Mouse (Mus musculus) midbrain, embryonic 12.5 days (tissue): Measurements from ENCODE around the gene Nptxr. TPM values are rescaled to one million over a fixed set of nuclear protein-coding genes. Genes with fewer than 3 reads are reported as not detected.

ENCODE experiments used
- ATAC-seq: fragments of 200-750 bp; cut with Nextera tagmentation; 2 replicates; pipeline ENCODE4 v1.8.0; 2017; ENCODE audit warnings: low read depth, moderate TSS enrichment, moderate library complexity; ENCODE audit not compliant: low FRiP score
- H3K27ac ChIP-seq: fragments of 300-500 bp; sonication (generic); replicated peaks from 2 replicates; pipeline ENCODE4 v1.5.1; 2016; ENCODE audit warnings: mild to moderate bottlenecking
- H3K27me3 ChIP-seq: fragments of 300-500 bp; sonication (generic); 2 replicates; pipeline ENCODE4 v1.6.1; 2016; ENCODE audit warnings: mild to moderate bottlenecking
- H3K36me3 ChIP-seq: fragments of 300-500 bp; sonication (generic); 2 replicates; pipeline ENCODE4 v1.6.1; 2016
- H3K4me1 ChIP-seq: fragments of 300-500 bp; sonication (generic); 2 replicates; pipeline ENCODE4 v1.6.1; 2016
- H3K4me2 ChIP-seq: fragments of 300-500 bp; sonication (generic); replicated peaks from 2 replicates; pipeline ENCODE4 v1.6.1; 2016; ENCODE audit warnings: mild to moderate bottlenecking, moderate library complexity
- H3K4me3 ChIP-seq: fragments of 300-500 bp; sonication (generic); 2 replicates; pipeline ENCODE4 v1.5.1; 2016; ENCODE audit warnings: mild to moderate bottlenecking
- H3K9ac ChIP-seq: fragments of 300-500 bp; sonication (generic); replicated peaks from 2 replicates; pipeline ENCODE4 v1.6.1; 2016; ENCODE audit warnings: mild to moderate bottlenecking, moderate library complexity
- H3K9me3 ChIP-seq: fragments of 300-500 bp; sonication (generic); 2 replicates; pipeline ENCODE4 v1.6.1; 2016; ENCODE audit warnings: mild to moderate bottlenecking
- WGBS: fragments of 180-500 bp; shearing (Covaris S2); methylation state at CpG from one replicate; pipeline ENCODE4 v1.1.7; 2016; 5-methylcytosine and 5-hydroxymethylcytosine counted together
- polyA plus RNA-seq: library from polyadenylated mRNA; unstranded; fragments of >200 nt; fragmentation: Nextera tagmentation; extraction: Ambion mirVana; gene quantifications from 2 replicates; pipeline ENCODE4 v1.2.1, GENCODE M21; 2016

Nptxr gene
- polyA plus RNA-seq: 8.7 and 11.7 TPM in 2 replicates

- H3K27me3 ChIP-seq: peaks cover 84% of the 10 kb centered on the region
- ATAC-seq: peak; percentile 83
- no peaks in the 10 kb centered on the region for H3K36me3 ChIP-seq
- peak within 1 kb of the TSS; percentile 73 for H3K4me2 ChIP-seq
- no peaks in the 10 kb centered on the region for H3K9me3 ChIP-seq
- peaks cover 15% of the 10 kb centered on the region for H3K4me1 ChIP-seq
- H3K9ac ChIP-seq: peak within 1 kb of the TSS; percentile 72
- H3K4me3 ChIP-seq: peak within 1 kb of the TSS; percentile 64
- H3K27ac ChIP-seq: peak within 1 kb of the TSS; percentile 75
- WGBS: under 1% methylated on average over 56 of the region's 91 CpGs
Observed at GRCm38 (mm10) chr15:79804352-79805071, at the start of gene Nptxr. Gene Nptxr, minus strand, starts transcription at chr15:79804766.

- no peak overlapping the region for H3K9ac ChIP-seq
- no peaks in the 10 kb centered on the region for H3K36me3 ChIP-seq
- 97% methylated on average over 2 of the region's 2 CpGs for WGBS
- no peak overlapping the region for H3K27ac ChIP-seq
- H3K4me3 ChIP-seq: no peak overlapping the region
- H3K9me3 ChIP-seq: no peaks in the 10 kb centered on the region
- H3K27me3 ChIP-seq: 0 out of 2 replicates have a peak, but pooled peaks cover 6% of the 10 kb centered on the region
- ATAC-seq: no peak
- no peak overlapping the region for H3K4me2 ChIP-seq
- H3K4me1 ChIP-seq: 0 out of 2 replicates have a peak, but pooled peaks cover 6% of the 10 kb centered on the region
Observed at GRCm38 (mm10) chr15:79850143-79850542, 45.6 kb upstream of the Nptxr start.

- H3K9me3 ChIP-seq: no peaks in the 10 kb centered on the region
- H3K4me3 ChIP-seq: no peak overlapping the region
- ATAC-seq: no peak
- H3K27ac ChIP-seq: no peak overlapping the region
- no peak overlapping the region for H3K4me2 ChIP-seq
- H3K27me3 ChIP-seq: 0 out of 2 replicates have a peak, but pooled peaks cover 6% of the 10 kb centered on the region
- WGBS: 22% methylated on average over 5 of the region's 5 CpGs
- no peaks in the 10 kb centered on the region for H3K36me3 ChIP-seq
- H3K4me1 ChIP-seq: 0 out of 2 replicates have a peak, but pooled peaks cover 6% of the 10 kb centered on the region
- H3K9ac ChIP-seq: 0 out of 2 replicates have a peak overlapping the region, but pooled peaks have one; percentile 15
Observed at GRCm38 (mm10) chr15:79847100-79847499, 42.5 kb upstream of the Nptxr start.

- no peak overlapping the region for H3K4me3 ChIP-seq
- no peaks in the 10 kb centered on the region for H3K36me3 ChIP-seq
- H3K9ac ChIP-seq: no peak overlapping the region
- WGBS: 79% methylated on average over 4 of the region's 4 CpGs
- H3K27ac ChIP-seq: no peak overlapping the region
- H3K4me2 ChIP-seq: no peak overlapping the region
- H3K9me3 ChIP-seq: no peaks in the 10 kb centered on the region
- H3K27me3 ChIP-seq: 0 out of 2 replicates have a peak, but pooled peaks cover 6% of the 10 kb centered on the region
- 0 out of 2 replicates have a peak, but pooled peaks cover 6% of the 10 kb centered on the region for H3K4me1 ChIP-seq
- ATAC-seq: no peak
Observed at GRCm38 (mm10) chr15:79845986-79846385, 41.4 kb upstream of the Nptxr start.

GRCm38 (mm10) chr15:79842985-79843384, 38.4 kb upstream of the Nptxr start:
- Histone ChIP-seq H3K4me1 (0 out of 2 replicates have a peak, but pooled peaks cover 6% of the 10 kb centered on the region), H3K36me3 (no peaks in the 10 kb centered on the region), H3K9me3 (no peaks in the 10 kb centered on the region), H3K27ac (no peak overlapping the region), H3K9ac (no peak overlapping the region), H3K27me3 (0 out of 2 replicates have a peak, but pooled peaks cover 6% of the 10 kb centered on the region), H3K4me2 (no peak overlapping the region), H3K4me3 (no peak overlapping the region)
- no peak for ATAC-seq
- WGBS: 88% methylated on average over 3 of the region's 3 CpGs

- no peak for ATAC-seq
- 78% methylated on average over 2 of the region's 2 CpGs for WGBS
- H3K4me2 ChIP-seq: no peak overlapping the region
- H3K9me3 ChIP-seq: no peaks in the 10 kb centered on the region
- H3K27me3 ChIP-seq: no peaks in the 10 kb centered on the region
- H3K4me1 ChIP-seq: peaks cover 7% of the 10 kb centered on the region
- no peaks in the 10 kb centered on the region for H3K36me3 ChIP-seq
- H3K9ac ChIP-seq: no peak overlapping the region
- H3K4me3 ChIP-seq: no peak overlapping the region
- H3K27ac ChIP-seq: no peak overlapping the region
Observed at GRCm38 (mm10) chr15:79840281-79840680, 35.7 kb upstream of the Nptxr start.

GRCm38 (mm10) chr15:79834881-79835260, 30.3 kb upstream of the Nptxr start:
- WGBS: 45% methylated on average over 9 of the region's 9 CpGs
- peak overlapping the region; percentile 98 for H3K27ac ChIP-seq
- H3K4me2 ChIP-seq: peak overlapping the region; percentile 97
- peak overlapping the region; percentile 57 for H3K9ac ChIP-seq
- H3K36me3 ChIP-seq: peaks cover 8% of the 10 kb centered on the region; the same call in 1 of the 2 replicates
- no peaks in the 10 kb centered on the region for H3K9me3 ChIP-seq
- H3K27me3 ChIP-seq: no peaks in the 10 kb centered on the region
- H3K4me3 ChIP-seq: peak overlapping the region; percentile 85
- ATAC-seq: no peak
- H3K4me1 ChIP-seq: peaks cover 43% of the 10 kb centered on the region

- H3K27me3 ChIP-seq: no peaks in the 10 kb centered on the region
- H3K4me3 ChIP-seq: peak within 1 kb of the TSS; percentile 85
- H3K4me1 ChIP-seq: peaks cover 49% of the 10 kb centered on the region
- H3K27ac ChIP-seq: peak within 1 kb of the TSS; percentile 98
- H3K9ac ChIP-seq: peak within 1 kb of the TSS; percentile 96
- peak; percentile 83 for ATAC-seq
- no peaks in the 10 kb centered on the region for H3K9me3 ChIP-seq
- H3K36me3 ChIP-seq: peaks cover 8% of the 10 kb centered on the region; the same call in 1 of the 2 replicates
- peak within 1 kb of the TSS; percentile 97 for H3K4me2 ChIP-seq
- WGBS: 1% methylated on average over 57 of the region's 58 CpGs
Observed at GRCm38 (mm10) chr15:79834130-79834880, 29.7 kb upstream of the Nptxr start, which contains the start of the genes Npcd and Cbx6. Gene Npcd, minus strand, starts transcription at chr15:79834237. Gene Cbx6, minus strand, starts transcription at chr15:79834688.

GRCm38 (mm10) chr15:79833251-79834050, 28.9 kb upstream of the Nptxr start:
- no peaks in the 10 kb centered on the region for H3K9me3 ChIP-seq
- ATAC-seq: no peak
- peaks cover 57% of the 10 kb centered on the region for H3K4me1 ChIP-seq
- peak overlapping the region; percentile 98 for H3K27ac ChIP-seq
- H3K36me3 ChIP-seq: peaks cover 15% of the 10 kb centered on the region
- H3K27me3 ChIP-seq: no peaks in the 10 kb centered on the region
- 0% methylated on average over 41 of the region's 41 CpGs for WGBS
- H3K4me2 ChIP-seq: peak overlapping the region; percentile 97
- H3K9ac ChIP-seq: peak overlapping the region; percentile 96
- H3K4me3 ChIP-seq: peak overlapping the region; percentile 85

- H3K4me3 ChIP-seq: peak overlapping the region; percentile 85
- H3K9ac ChIP-seq: peak overlapping the region; percentile 96
- H3K4me2 ChIP-seq: peak overlapping the region; percentile 97
- H3K27me3 ChIP-seq: no peaks in the 10 kb centered on the region
- H3K27ac ChIP-seq: peak overlapping the region; percentile 98
- H3K36me3 ChIP-seq: peaks cover 27% of the 10 kb centered on the region
- no peaks in the 10 kb centered on the region for H3K9me3 ChIP-seq
- peak; percentile 66 for ATAC-seq
- WGBS: 13% methylated on average over 18 of the region's 18 CpGs
- peaks cover 69% of the 10 kb centered on the region for H3K4me1 ChIP-seq
Observed at GRCm38 (mm10) chr15:79832064-79832900, 27.7 kb upstream of the Nptxr start.

- H3K27ac ChIP-seq: no peak overlapping the region
- no peak overlapping the region for H3K9ac ChIP-seq
- H3K4me2 ChIP-seq: no peak overlapping the region
- H3K27me3 ChIP-seq: no peaks in the 10 kb centered on the region
- ATAC-seq: no peak
- peaks cover 41% of the 10 kb centered on the region for H3K36me3 ChIP-seq
- WGBS: 18% methylated on average over 4 of the region's 4 CpGs
- H3K4me1 ChIP-seq: peaks cover 79% of the 10 kb centered on the region
- no peak overlapping the region for H3K4me3 ChIP-seq
- no peaks in the 10 kb centered on the region for H3K9me3 ChIP-seq
Observed at GRCm38 (mm10) chr15:79830388-79830787, 25.8 kb upstream of the Nptxr start.
